Comparison of ENCODE assay signal across 8 mouse cellular contexts in the genomic region with DNA sequence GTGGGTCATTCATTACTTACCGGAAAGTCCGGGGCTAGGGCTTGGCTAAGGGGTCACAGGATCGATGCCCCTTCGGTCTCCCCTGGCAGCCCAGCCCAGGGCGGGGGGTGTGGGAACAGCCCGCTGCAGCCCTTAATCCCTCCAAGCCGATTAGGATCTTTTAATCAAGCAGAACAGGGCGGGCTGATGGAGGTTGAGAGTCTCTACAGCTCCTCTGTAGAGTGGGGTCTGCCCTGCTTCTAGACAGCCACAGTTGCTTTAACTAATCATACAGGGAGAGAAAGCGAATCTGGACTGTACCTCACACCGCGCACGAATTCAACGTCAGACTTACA. TPM values are rescaled to one million over a fixed set of nuclear protein-coding genes. Genes with fewer than 3 reads are reported as not detected.
DNase-seq lines count a peak whose midpoint lies in the region; ATAC-seq and TF ChIP-seq lines count a peak whose summit lies in the region.

A gene (minus strand): TSS at position 111 of the 335 bp plus-strand sequence.

- no peaks in the 10 kb centered on the region for H3K79me2 ChIP-seq in myocyte (ENCODE audit: control insufficient read depth, insufficient read depth)

- no peak for TF ChIP-seq POLR2A in myocyte (IDR thresholded peaks at IDR 0.05; ENCODE audit: insufficient read length, low read depth)

- peak within 1 kb of the TSS; percentile 59; the same call in 1 of the 2 replicates for H3K27ac ChIP-seq in kidney, embryonic 14.5 days (ENCODE audit: low read depth, low read length)
- no peak within 1 kb of the TSS for H3K27ac ChIP-seq in embryonic facial prominence, embryonic 11.5 days (replicated peaks; ENCODE audit: low read depth, low read length)

- H3K4me3 ChIP-seq in kidney, embryonic 14.5 days (ENCODE audit: low read length): peak within 1 kb of the TSS; percentile 47
- H3K4me3 ChIP-seq in embryonic facial prominence, embryonic 11.5 days (ENCODE audit: low read depth, low read length): peak within 1 kb of the TSS; percentile 40
- H3K4me3 ChIP-seq in myocyte: no peak within 1 kb of the TSS

- ATAC-seq in kidney, embryonic 14.5 days (ENCODE audit: low FRiP score, low TSS enrichment): no peak
- ATAC-seq in embryonic facial prominence, embryonic 11.5 days (replicated peaks; ENCODE audit: insufficient number of reproducible peaks, low FRiP score, low TSS enrichment, low read depth): no peak

- peak within 1 kb of the TSS; percentile 92 for H3K4me2 ChIP-seq in kidney, embryonic 14.5 days (replicated peaks; ENCODE audit: low read depth, low read length)
- peak within 1 kb of the TSS; percentile 75 for H3K4me2 ChIP-seq in embryonic facial prominence, embryonic 11.5 days (ENCODE audit: low read depth, low read length)
- H3K4me2 ChIP-seq in myocyte (ENCODE audit: low read depth): peak within 1 kb of the TSS; percentile 37

- H3K27me3 ChIP-seq in kidney, embryonic 14.5 days (ENCODE audit: control insufficient read depth, insufficient read depth, low read length): peaks cover 15% of the 10 kb centered on the region
- peaks cover 22% of the 10 kb centered on the region for H3K27me3 ChIP-seq in embryonic facial prominence, embryonic 11.5 days (ENCODE audit: control insufficient read depth, insufficient read depth, low read length)
- peaks cover 20% of the 10 kb centered on the region for H3K27me3 ChIP-seq in myocyte (ENCODE audit: control insufficient read depth, insufficient read depth, insufficient read length)

- no peaks in the 10 kb centered on the region for H3K36me3 ChIP-seq in kidney, embryonic 14.5 days (ENCODE audit: control insufficient read depth, insufficient read depth, low read length)
- H3K36me3 ChIP-seq in embryonic facial prominence, embryonic 11.5 days (replicated peaks; ENCODE audit: control insufficient read depth, insufficient read depth, low read depth, low read length): no peaks in the 10 kb centered on the region
- no peaks in the 10 kb centered on the region for H3K36me3 ChIP-seq in myocyte (ENCODE audit: control insufficient read depth, insufficient read depth)

- H3K9me3 ChIP-seq in kidney, embryonic 14.5 days (ENCODE audit: control insufficient read depth, low read length): no peaks in the 10 kb centered on the region
- H3K9me3 ChIP-seq in embryonic facial prominence, embryonic 11.5 days (replicated peaks; ENCODE audit: control insufficient read depth, low read length): no peaks in the 10 kb centered on the region

- 22% methylated on average over 13 of the region's 13 CpGs for WGBS in kidney, embryonic 14.5 days
- 18% methylated on average over 13 of the region's 13 CpGs for WGBS in embryonic facial prominence, embryonic 11.5 days

- peak within 1 kb of the TSS; percentile 52 for H3K9ac ChIP-seq in kidney, embryonic 14.5 days (ENCODE audit: low read depth, low read length)
- H3K9ac ChIP-seq in embryonic facial prominence, embryonic 11.5 days (replicated peaks; ENCODE audit: low read length): peak within 1 kb of the TSS; percentile 57

- no peak for DNase-seq in kidney, adult 8-10 months
- DNase-seq in embryonic facial prominence, embryonic 11.5 days (ENCODE audit: low spot score): no peak
- DNase-seq in induced T-regulatory cell, adult 2 months (ENCODE audit: low read depth): peak; percentile 29
- DNase-seq in cerebellum, postnatal 4 days (ENCODE audit: low spot score in 2 of 2): no peak
- no peak for DNase-seq in adrenal gland, postnatal 25 days
- DNase-seq in kidney, adult 11 months: no peak

- peaks cover 8% of the 10 kb centered on the region; the same call in 1 of the 2 replicates for H3K4me1 ChIP-seq in kidney, embryonic 14.5 days (ENCODE audit: control insufficient read depth, insufficient read depth, low read length)
- H3K4me1 ChIP-seq in embryonic facial prominence, embryonic 11.5 days (ENCODE audit: control insufficient read depth, insufficient read depth, low read length): no peaks in the 10 kb centered on the region

- H3ac ChIP-seq in myocyte (ENCODE audit: control insufficient read depth, insufficient read length): no peak within 1 kb of the TSS

TF ChIP-seq in myocyte, 11 proteins besides CTCF, POLR2A, EP300 and RAD21:
- no peak for TF ChIP-seq TCF3 (IDR thresholded peaks at IDR 0.05; ENCODE audit: insufficient read length, low read depth)
- no peak for TF ChIP-seq MAX (IDR thresholded peaks at IDR 0.05; ENCODE audit: low read depth)
- TF ChIP-seq POLR2AphosphoS2 (IDR thresholded peaks at IDR 0.05; ENCODE audit: insufficient read length, low read depth): no peak
- TF ChIP-seq REST (IDR thresholded peaks at IDR 0.05; ENCODE audit: insufficient read depth, insufficient read length): no peak
- TF ChIP-seq CEBPB (IDR thresholded peaks at IDR 0.05; ENCODE audit: insufficient read depth, poor library complexity, severe bottlenecking): no peak
- no peak for TF ChIP-seq MYOG (IDR thresholded peaks at IDR 0.05; ENCODE audit: control insufficient read depth in 1 of 3, insufficient read depth in 1 of 3, insufficient read length in 2 of 3, low read depth in 2 of 3)
- TF ChIP-seq TCF12 (IDR thresholded peaks at IDR 0.05; ENCODE audit: insufficient read depth, poor library complexity, severe bottlenecking): no peak

RNA-seq across cellular contexts. Expression of the gene that starts here (rescaled TPM):
- polyA plus RNA-seq in kidney, embryonic 14.5 days (2014; fragmentation: Nextera tagmentation; extraction: Ambion mirVana): 0.07 and 0.11 TPM in 2 replicates
- 0.06 TPM in 1 of 2 replicates, not detected in the other for polyA plus RNA-seq in embryonic facial prominence, embryonic 11.5 days (2014; fragmentation: Nextera tagmentation; extraction: Ambion mirVana)
- polyA plus RNA-seq in myocyte (2012; fragmentation: generic; extraction: Trizol): not detected
- total RNA-seq in adrenal gland, postnatal 25 days (2021): not detected in 2 replicates

Comparison
In these comparisons a context has a peak if more than half of its experiments do, and no peak if none do; other contexts are left out.
1. H3K4me2 ChIP-seq: peak in every context shown above with its lines; median percentile 92 in kidney, embryonic 14.5 days; 75 in embryonic facial prominence, embryonic 11.5 days; 37 in myocyte.